Mouse (Mus musculus) left cerebral cortex, postnatal 10 days (tissue): ENCODE data around the gene Zfp408. TPM values are rescaled to one million over a fixed set of nuclear protein-coding genes. Genes with fewer than 3 reads are reported as not detected.

ENCODE experiments used
- DNase-seq, 2 experiments: peaks; one replicate each; pipeline ENCODE4 v3.0.0; 2021 to 2022; ENCODE audit warnings: low spot score in 2 of 2, mixed read lengths in 1 of 2; ENCODE audit errors: extremely low spot score in 1 of 2
- intact Hi-C: fragments of 180-260 bp; cut with DNase I; formaldehyde crosslinking; loops from one replicate; pipeline ENCODE4 v1.15.1; 2025
- total RNA-seq, 2 experiments: library from RNA; stranded (reverse); gene quantifications; 2 replicates each; pipeline ENCODE4 v1.2.3; 2021

Gene Zfp408
- 10 to 100 TPM; 16.7 to 17.6 TPM for total RNA-seq

- intact Hi-C loops = no loop called here
- peak; percentile 98 for DNase-seq
These were observed at the start of gene Zfp408, which contains the start of gene Arhgap1 for GRCm38 (mm10) chr2:91649553-91650359. Gene Zfp408 (minus strand): TSS chr2:91649791. Gene Arhgap1 (plus strand): TSS chr2:91649860.

GRCm38 (mm10) chr2:91699225-91699624 lies 49.6 kb upstream of the Zfp408 start:
- intact Hi-C loops = no loop called here
- no peak for DNase-seq

GRCm38 (mm10) chr2:91696225-91696590 lies 46.6 kb upstream of the Zfp408 start:
- intact Hi-C loops = no loop called here
- no peak for DNase-seq

- peak in 1 of 2 experiments; percentile 24 for DNase-seq
- intact Hi-C loops = no loop called here
These were observed 46.0 kb upstream of the Zfp408 start for GRCm38 (mm10) chr2:91695436-91696224.

GRCm38 (mm10) chr2:91689452-91689851 lies 39.9 kb upstream of the Zfp408 start:
- intact Hi-C loops = no loop called here
- no peak for DNase-seq

- DNase-seq = no peak
- intact Hi-C loops = no loop called here
These were observed 34.3 kb upstream of the Zfp408 start for GRCm38 (mm10) chr2:91683919-91684318.

GRCm38 (mm10) chr2:91682850-91683249 lies 33.3 kb upstream of the Zfp408 start:
- peak; percentile 47 to 74 for DNase-seq
- intact Hi-C loops = no loop called here

GRCm38 (mm10) chr2:91676961-91677360 lies 27.4 kb upstream of the Zfp408 start:
- intact Hi-C loops = loop anchor here (10.0 kb wide), 1 partner anchor 248 kb away; the partner anchor contains the start of gene Chrm4
- DNase-seq = no peak

- intact Hi-C loops = loop anchor here (10.0 kb wide), 1 partner anchor 248 kb away; the partner anchor contains the start of gene Chrm4
- DNase-seq = no peak
These were observed 26.8 kb upstream of the Zfp408 start for GRCm38 (mm10) chr2:91676420-91676819.

GRCm38 (mm10) chr2:91674895-91675294 lies 25.3 kb upstream of the Zfp408 start:
- intact Hi-C loops = loop anchor here (10.0 kb wide), 1 partner anchor 250 kb away; the partner anchor contains the start of gene Chrm4
- DNase-seq = no peak

- intact Hi-C loops = loop anchor here (10.0 kb wide), 1 partner anchor 251 kb away; the partner anchor contains the start of gene Chrm4
- no peak for DNase-seq
These were observed 24.0 kb upstream of the Zfp408 start for GRCm38 (mm10) chr2:91673587-91673986.

GRCm38 (mm10) chr2:91670038-91670437 lies 20.4 kb upstream of the Zfp408 start:
- intact Hi-C loops = loop anchor here (10.0 kb wide), 1 partner anchor 255 kb away; the partner anchor contains the start of gene Chrm4

GRCm38 (mm10) chr2:91669326-91669725 lies 19.7 kb upstream of the Zfp408 start:
- no peak for DNase-seq
- intact Hi-C loops = no loop called here

More at GRCm38 (mm10) chr2:91670038-91670437, 20.4 kb upstream of the Zfp408 start:
- DNase-seq = no peak

- intact Hi-C loops = no loop called here
- DNase-seq = no peak
These were observed 18.2 kb upstream of the Zfp408 start for GRCm38 (mm10) chr2:91667747-91668146.

- intact Hi-C loops = no loop called here
- no peak for DNase-seq
These were observed 16.9 kb upstream of the Zfp408 start for GRCm38 (mm10) chr2:91666386-91666910.

GRCm38 (mm10) chr2:91664780-91665179 lies 15.2 kb upstream of the Zfp408 start:
- DNase-seq = no peak
- intact Hi-C loops = no loop called here

GRCm38 (mm10) chr2:91660981-91661380 lies 11.4 kb upstream of the Zfp408 start:
- intact Hi-C loops = no loop called here
- no peak for DNase-seq

- DNase-seq = no peak
- intact Hi-C loops = no loop called here
These were observed 10.1 kb upstream of the Zfp408 start for GRCm38 (mm10) chr2:91659657-91660056.

GRCm38 (mm10) chr2:91656774-91657173 lies 7.2 kb upstream of the Zfp408 start:
- intact Hi-C loops = no loop called here

More at GRCm38 (mm10) chr2:91656774-91657173, 7.2 kb upstream of the Zfp408 start:
- no peak for DNase-seq
